Comparison of ENCODE assay signal across 9 mouse cellular contexts in the genomic region with DNA sequence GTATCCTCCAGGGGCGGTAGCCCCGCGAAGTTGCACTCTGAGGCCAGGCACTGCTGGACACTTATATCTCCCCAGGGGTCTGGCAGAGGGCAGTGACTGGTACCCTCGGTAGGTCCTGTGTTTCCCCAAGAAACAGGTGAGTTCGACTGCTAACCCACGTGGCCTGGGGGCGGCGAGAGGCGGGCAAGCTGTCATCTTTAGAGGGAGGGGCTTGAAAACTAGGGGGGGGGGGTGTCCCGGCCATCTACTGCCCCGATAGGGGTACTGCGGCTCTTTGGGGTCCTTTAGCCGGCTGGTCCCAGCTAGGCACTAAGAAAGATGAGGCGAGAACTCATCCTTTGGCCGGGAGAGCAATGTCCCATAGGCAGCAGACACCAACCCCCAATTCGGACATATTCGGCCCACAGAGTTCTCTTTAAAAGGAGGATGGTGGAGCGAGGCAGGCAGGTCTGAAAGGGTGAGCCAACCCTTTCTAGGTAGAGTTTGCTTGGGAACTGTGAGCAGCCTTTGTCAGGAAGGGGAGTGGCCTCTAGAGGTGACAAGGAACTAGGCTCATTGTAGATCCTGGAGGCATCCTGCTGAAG. TPM values are rescaled to one million over a fixed set of nuclear protein-coding genes. Genes with fewer than 3 reads are reported as not detected.
DNase-seq lines count a peak whose midpoint lies in the region; ATAC-seq and TF ChIP-seq lines count a peak whose summit lies in the region.
"Had no signal": no experiment of that assay in that cellular context is flagged by ENCODE, and none has a peak within 500 bp of the region (broad histone marks: within the 10 kb centered on the region; RNA-seq: fewer than 3 reads in every experiment).

No protein-coding gene starts in this region.

- peak overlapping the region; percentile 97 for H3K4me3 ChIP-seq in cerebellum, adult 2 months (replicated peaks; ENCODE audit: insufficient read depth, low read depth, low read length)
- H3K4me3 ChIP-seq in forebrain, embryonic 12.5 days (replicated peaks), result peak overlapping the region; percentile 61
- peak overlapping the region; percentile 65 for H3K4me3 ChIP-seq in kidney, adult 2 months (ENCODE audit: insufficient read depth, low read depth, low read length)

- H3K9ac ChIP-seq in forebrain, embryonic 12.5 days, result peak overlapping the region; percentile 65

- H3K9me3 ChIP-seq in forebrain, embryonic 12.5 days, result no peaks in the 10 kb centered on the region

- no peaks in the 10 kb centered on the region for H3K4me1 ChIP-seq in cerebellum, adult 2 months (ENCODE audit: control insufficient read depth, insufficient read depth, low read length)
- peaks cover 10% of the 10 kb centered on the region for H3K4me1 ChIP-seq in forebrain, embryonic 12.5 days
- peaks cover 6% of the 10 kb centered on the region; the same call in 1 of the 2 replicates for H3K4me1 ChIP-seq in kidney, adult 2 months (ENCODE audit: control insufficient read depth, insufficient read depth, low read length)

- WGBS in cerebellum, adult 2 months, result under 1% methylated on average over 18 of the region's 18 CpGs
- WGBS in forebrain, embryonic 12.5 days, result under 1% methylated on average over 18 of the region's 18 CpGs
- 1% methylated on average over 18 of the region's 18 CpGs for WGBS in kidney, adult 2 months

- TF ChIP-seq CTCF in cerebellum, adult 2 months (IDR thresholded peaks at IDR 0.05; ENCODE audit: borderline replicate concordance, insufficient read depth, low read depth, low read length), result no peak
- no peak for TF ChIP-seq CTCF in kidney, adult 2 months (conservative IDR thresholded peaks at IDR 0.05; ENCODE audit: insufficient read depth, insufficient read length, low read depth, low read length)

- H3K27ac ChIP-seq in cerebellum, adult 2 months (ENCODE audit: insufficient read depth, low read length), result peak overlapping the region; percentile 84; the same call in 1 of the 2 replicates
- peak overlapping the region; percentile 33; the same call in 1 of the 2 replicates for H3K27ac ChIP-seq in forebrain, embryonic 12.5 days
- H3K27ac ChIP-seq in kidney, adult 2 months (ENCODE audit: insufficient read depth, low read depth, low read length), result peak overlapping the region; percentile 49

- no peaks in the 10 kb centered on the region for H3K27me3 ChIP-seq in cerebellum, adult 2 months (ENCODE audit: control insufficient read depth, insufficient read depth, low read length)
- H3K27me3 ChIP-seq in forebrain, embryonic 12.5 days, result peaks cover 14% of the 10 kb centered on the region
- no peaks in the 10 kb centered on the region for H3K27me3 ChIP-seq in kidney, adult 2 months (replicated peaks; ENCODE audit: control insufficient read depth, insufficient read depth, low read length)

- H3K4me2 ChIP-seq in forebrain, embryonic 12.5 days, result peak overlapping the region; percentile 91

- no peaks in the 10 kb centered on the region for H3K36me3 ChIP-seq in forebrain, embryonic 12.5 days (replicated peaks)
- no peaks in the 10 kb centered on the region for H3K36me3 ChIP-seq in kidney, adult 2 months (ENCODE audit: control insufficient read depth, insufficient read depth, low read length)

- TF ChIP-seq POLR2A in cerebellum, adult 2 months (IDR thresholded peaks at IDR 0.05; ENCODE audit: borderline replicate concordance, insufficient read depth, low read length), result no peak
- TF ChIP-seq POLR2A in kidney, adult 2 months (IDR thresholded peaks at IDR 0.05; ENCODE audit: low read depth, low read length), result no peak

- ATAC-seq in forebrain, embryonic 12.5 days (ENCODE audit: low FRiP score), result peak; percentile 86

- peak in 1 of 2 experiments; percentile 40 for DNase-seq in cerebellum, adult 2 months
- DNase-seq in cerebellum, adult 11-12 months, result no peak
- peak; percentile 36 for DNase-seq in urinary bladder, adult 2 months (ENCODE audit: low spot score)
- DNase-seq in urinary bladder, postnatal 4 days (ENCODE audit: low spot score in 2 of 2), result no peak
- DNase-seq in kidney, adult 2 months, result peak; percentile 53
- DNase-seq in mesoderm, embryonic 11.5 days (ENCODE audit: low read depth, low spot score), result peak; percentile 50
- no peak for DNase-seq in layer of hippocampus, postnatal 36 days

RNA-seq across cellular contexts. Expression of gene Mon1a, which starts 0.4 kb away (rescaled TPM):
- polyA plus RNA-seq in cerebellum, adult 2 months (2012; rRNA removed), result 32.4 and 34.4 TPM in 2 replicates
- polyA plus RNA-seq in urinary bladder, adult 2 months (2012; rRNA removed), result 33.2 and 35.4 TPM in 2 replicates
- 16.0 and 17.7 TPM in 2 replicates for polyA plus RNA-seq in forebrain, embryonic 12.5 days (2016; fragmentation: Nextera tagmentation; extraction: Ambion mirVana)
- polyA plus RNA-seq in kidney, adult 2 months (2012; rRNA removed), result 34.9 and 42.5 TPM in 2 replicates
- total RNA-seq in layer of hippocampus, postnatal 36 days (2021), result 10 to 100 TPM; 23.0 to 25.5 TPM

RNA-seq across cellular contexts. Expression of gene Rbm6, which starts 15.3 kb away (rescaled TPM):
- 64.5 and 66.4 TPM in 2 replicates for polyA plus RNA-seq in cerebellum, adult 2 months (2012; rRNA removed)
- polyA plus RNA-seq in urinary bladder, adult 2 months (2012; rRNA removed), result 52.9 and 53.1 TPM in 2 replicates
- 136 and 137 TPM in 2 replicates for polyA plus RNA-seq in forebrain, embryonic 12.5 days (2016; fragmentation: Nextera tagmentation; extraction: Ambion mirVana)
- polyA plus RNA-seq in kidney, adult 2 months (2012; rRNA removed), result 13.0 and 14.2 TPM in 2 replicates
- total RNA-seq in layer of hippocampus, postnatal 36 days (2021), result 10 to 100 TPM; 58.4 to 72.0 TPM

RNA-seq across cellular contexts. Expression of gene Mst1r, which starts 18.3 kb away (rescaled TPM):
- polyA plus RNA-seq in cerebellum, adult 2 months (2012; rRNA removed), result 0.71 and 1.0 TPM in 2 replicates
- 39.2 and 55.3 TPM in 2 replicates for polyA plus RNA-seq in urinary bladder, adult 2 months (2012; rRNA removed)
- polyA plus RNA-seq in forebrain, embryonic 12.5 days (2016; fragmentation: Nextera tagmentation; extraction: Ambion mirVana), result 1.3 and 1.8 TPM in 2 replicates
- 1.2 and 2.8 TPM in 2 replicates for polyA plus RNA-seq in kidney, adult 2 months (2012; rRNA removed)
- 1 to 10 TPM; 1.6 to 1.7 TPM for total RNA-seq in layer of hippocampus, postnatal 36 days (2021)

RNA-seq across cellular contexts. Expression of gene Actl11, which starts 39.9 kb away (rescaled TPM):
- not detected in 2 replicates for polyA plus RNA-seq in cerebellum, adult 2 months (2012; rRNA removed)
- polyA plus RNA-seq in urinary bladder, adult 2 months (2012; rRNA removed), result not detected in 2 replicates
- polyA plus RNA-seq in forebrain, embryonic 12.5 days (2016; fragmentation: Nextera tagmentation; extraction: Ambion mirVana), result not detected in 2 replicates
- 0.05 and 0.11 TPM in 2 replicates for polyA plus RNA-seq in kidney, adult 2 months (2012; rRNA removed)
- not detected for total RNA-seq in layer of hippocampus, postnatal 36 days (2021)
- total RNA-seq: left cerebral cortex, postnatal 14 days had no signal

RNA-seq across cellular contexts. Expression of gene Camkv, which starts 47.1 kb away (rescaled TPM):
- polyA plus RNA-seq in cerebellum, adult 2 months (2012; rRNA removed), result 20.2 and 25.1 TPM in 2 replicates
- polyA plus RNA-seq in urinary bladder, adult 2 months (2012; rRNA removed), result 0.12 and 0.15 TPM in 2 replicates
- 12.2 and 14.8 TPM in 2 replicates for polyA plus RNA-seq in forebrain, embryonic 12.5 days (2016; fragmentation: Nextera tagmentation; extraction: Ambion mirVana)
- not detected in 2 replicates for polyA plus RNA-seq in kidney, adult 2 months (2012; rRNA removed)
- 100 to 1,000 TPM; 510 to 566 TPM for total RNA-seq in layer of hippocampus, postnatal 36 days (2021)

Comparison
In these comparisons a context has a peak if more than half of its experiments do, and no peak if none do; other contexts are left out.
1. DNase-seq: peak in urinary bladder, adult 2 months (single experiment), kidney, adult 2 months (single experiment) and mesoderm, embryonic 11.5 days (single experiment); none in cerebellum, adult 11-12 months (single experiment), urinary bladder, postnatal 4 days (0 of 2) and layer of hippocampus, postnatal 36 days (0 of 2).
2. H3K27ac ChIP-seq: peak in every context shown above with its lines; median percentile 84 in cerebellum, adult 2 months; 49 in kidney, adult 2 months; 33 in forebrain, embryonic 12.5 days.
3. RNA of gene Mst1r, which starts 18.3 kb away (polyA plus RNA-seq): 39.2 to 55.3 TPM in urinary bladder, adult 2 months; 1.3 to 1.8 TPM in forebrain, embryonic 12.5 days, 1.2 to 2.8 TPM in kidney, adult 2 months and 0.71 to 1.0 TPM in cerebellum, adult 2 months; every median in the first group is over 10 times any median in the second.
4. Peak in every context shown above with its lines, with median percentiles within 50 percentile points of each other: H3K4me3 ChIP-seq.